In genomic region chr17:25828712-25829557, GRCm38 (mm10) we compare ENCODE assay signal across 8 mouse cellular contexts. TPM values are rescaled to one million over a fixed set of nuclear protein-coding genes. Genes with fewer than 3 reads are reported as not detected.
DNase-seq lines count a peak whose midpoint lies in the region; ATAC-seq lines count a peak whose summit lies in the region.

TSS of gene Jmjd8 (plus strand) at chr17:25828867.

- intact Hi-C loops in heart, postnatal 10 days (cut with DNase I), result no loop called here

- no peaks in the 10 kb centered on the region for H3K27me3 ChIP-seq in forebrain, embryonic 14.5 days (replicated peaks; ENCODE audit: control insufficient read depth, insufficient read depth, low read length)
- H3K27me3 ChIP-seq in neural tube, embryonic 15.5 days (replicated peaks), result no peaks in the 10 kb centered on the region

- peak; percentile 27; the same call in 1 of the 2 replicates for ATAC-seq in cerebellum, adult (ENCODE audit: insufficient number of reproducible peaks, low FRiP score, low TSS enrichment)
- peak; percentile 56 for ATAC-seq in forebrain, embryonic 14.5 days
- peak; percentile 53 for ATAC-seq in neural tube, embryonic 15.5 days (ENCODE audit: low FRiP score)

- H3K9ac ChIP-seq in forebrain, embryonic 14.5 days (ENCODE audit: low read length), result peak within 1 kb of the TSS; percentile 88
- H3K9ac ChIP-seq in neural tube, embryonic 15.5 days (replicated peaks), result peak within 1 kb of the TSS; percentile 77

- 2% methylated on average over 32 of the region's 32 CpGs for WGBS in forebrain, embryonic 14.5 days
- 2% methylated on average over 32 of the region's 32 CpGs for WGBS in neural tube, embryonic 15.5 days

- peak within 1 kb of the TSS; percentile 61 for H3K4me3 ChIP-seq in forebrain, embryonic 14.5 days (ENCODE audit: low read depth, low read length)
- H3K4me3 ChIP-seq in neural tube, embryonic 15.5 days (replicated peaks), result peak within 1 kb of the TSS; percentile 65

- H3K36me3 ChIP-seq in forebrain, embryonic 14.5 days (ENCODE audit: control insufficient read depth, insufficient read depth, low read length), result peaks cover 50% of the 10 kb centered on the region
- H3K36me3 ChIP-seq in neural tube, embryonic 15.5 days, result peaks cover 43% of the 10 kb centered on the region

- peak within 1 kb of the TSS; percentile 92 for H3K27ac ChIP-seq in forebrain, embryonic 14.5 days (ENCODE audit: low read depth, low read length)
- peak within 1 kb of the TSS; percentile 94 for H3K27ac ChIP-seq in neural tube, embryonic 15.5 days (replicated peaks)

- peak; percentile 75 for DNase-seq in ES-CJ7 (ENCODE audit: low read depth, low spot score)
- peak; percentile 93 for DNase-seq in forebrain, embryonic 14.5 days (ENCODE audit: low spot score)
- peak; percentile 83 to 85 for DNase-seq in heart, postnatal 10 days
- DNase-seq in kidney, postnatal 4 days, result peak; percentile 84 to 90
- peak; percentile 73 to 75 for DNase-seq in lung, adult 18-20 months
- DNase-seq in thymus, adult 18-20 months, result peak; percentile 52 to 70

- H3K4me1 ChIP-seq in forebrain, embryonic 14.5 days (ENCODE audit: control insufficient read depth, insufficient read depth, low read length), result peaks cover 38% of the 10 kb centered on the region
- H3K4me1 ChIP-seq in neural tube, embryonic 15.5 days, result peaks cover 85% of the 10 kb centered on the region

- peak within 1 kb of the TSS; percentile 89 for H3K4me2 ChIP-seq in forebrain, embryonic 14.5 days (ENCODE audit: low read length)
- peak within 1 kb of the TSS; percentile 98 for H3K4me2 ChIP-seq in neural tube, embryonic 15.5 days

- H3K9me3 ChIP-seq in forebrain, embryonic 14.5 days (replicated peaks; ENCODE audit: control insufficient read depth, low read length), result no peaks in the 10 kb centered on the region
- H3K9me3 ChIP-seq in neural tube, embryonic 15.5 days (replicated peaks), result no peaks in the 10 kb centered on the region

RNA-seq across cellular contexts. Expression of gene Jmjd8, which starts in this region (rescaled TPM):
- 56.6 and 56.9 TPM in 2 replicates for polyA plus RNA-seq in forebrain, embryonic 14.5 days (2014; fragmentation: Nextera tagmentation; extraction: Ambion mirVana)
- 10 to 100 TPM; 33.7 to 34.5 TPM for total RNA-seq in heart, postnatal 10 days (2021)
- polyA plus RNA-seq in neural tube, embryonic 15.5 days (2015; fragmentation: Nextera tagmentation; extraction: Ambion mirVana), result 48.5 and 49.8 TPM in 2 replicates

Comparison
In these comparisons a context has a peak if more than half of its experiments do, and no peak if none do; other contexts are left out.
1. Peak in every context shown above with its lines: DNase-seq, ATAC-seq, H3K4me3 ChIP-seq and H3K27ac ChIP-seq.